Mouse (Mus musculus): Measurements from ENCODE around the gene Clip3. TPM values are rescaled to one million over a fixed set of nuclear protein-coding genes. Genes with fewer than 3 reads are reported as not detected.
A peak's percentile ranks its signal among the peaks of the same experiment; 100 is the strongest.

The Clip3 gene
- polyA plus RNA-seq, 1 experiment from 2014 or later: 20.2 TPM

GRCm38 (mm10) chr7:30295103-30295502 is 3.6 kb downstream of the Clip3 start:
- H3K9me3 ChIP-seq (replicated peaks): no peaks in the 10 kb centered on the region
- no peaks in the 10 kb centered on the region for H3K27me3 ChIP-seq (replicated peaks)
- peaks cover 13% of the 10 kb centered on the region; the same call in 1 of the 2 replicates for H3K4me1 ChIP-seq (replicated peaks)
- no peak for ATAC-seq (ENCODE audit: insufficient number of reproducible peaks, low FRiP score)
- H3K9ac ChIP-seq: no peak overlapping the region
- no peak overlapping the region for H3K4me2 ChIP-seq
- peaks cover 25% of the 10 kb centered on the region for H3K36me3 ChIP-seq
- 36% methylated on average over 10 of the region's 10 CpGs for WGBS
- H3K4me3 ChIP-seq: no peak overlapping the region
- H3K27ac ChIP-seq (ENCODE audit: poor library complexity, severe bottlenecking): no peak overlapping the region

- H3K9me3 ChIP-seq (replicated peaks): no peaks in the 10 kb centered on the region
- no peak overlapping the region for H3K27ac ChIP-seq (ENCODE audit: poor library complexity, severe bottlenecking)
- no peak overlapping the region for H3K4me2 ChIP-seq
- no peak overlapping the region for H3K4me3 ChIP-seq
- no peaks in the 10 kb centered on the region for H3K27me3 ChIP-seq (replicated peaks)
- WGBS: 82% methylated on average over 15 of the region's 15 CpGs
- ATAC-seq (ENCODE audit: insufficient number of reproducible peaks, low FRiP score): no peak
- 0 out of 2 replicates have a peak, but pooled peaks cover 8% of the 10 kb centered on the region for H3K4me1 ChIP-seq (replicated peaks)
- no peak overlapping the region for H3K9ac ChIP-seq
- H3K36me3 ChIP-seq: peaks cover 27% of the 10 kb centered on the region
Observed at GRCm38 (mm10) chr7:30296816-30297215, 5.3 kb downstream of the Clip3 start.

- WGBS: 73% methylated on average over 16 of the region's 16 CpGs
- no peak overlapping the region for H3K4me2 ChIP-seq
- H3K9ac ChIP-seq: no peak overlapping the region
- no peak for ATAC-seq (ENCODE audit: insufficient number of reproducible peaks, low FRiP score)
- H3K36me3 ChIP-seq: peaks cover 31% of the 10 kb centered on the region
- no peaks in the 10 kb centered on the region for H3K9me3 ChIP-seq (replicated peaks)
- no peak overlapping the region for H3K4me3 ChIP-seq
- H3K27me3 ChIP-seq (replicated peaks): no peaks in the 10 kb centered on the region
- no peak overlapping the region for H3K27ac ChIP-seq (ENCODE audit: poor library complexity, severe bottlenecking)
- H3K4me1 ChIP-seq (replicated peaks): 0 out of 2 replicates have a peak, but pooled peaks cover 5% of the 10 kb centered on the region
Observed at GRCm38 (mm10) chr7:30297266-30297665, 5.7 kb downstream of the Clip3 start.

- no peaks in the 10 kb centered on the region for H3K27me3 ChIP-seq (replicated peaks)
- H3K4me3 ChIP-seq: no peak overlapping the region
- no peak for ATAC-seq (ENCODE audit: insufficient number of reproducible peaks, low FRiP score)
- no peak overlapping the region for H3K4me2 ChIP-seq
- H3K27ac ChIP-seq (ENCODE audit: poor library complexity, severe bottlenecking): no peak overlapping the region
- no peak overlapping the region for H3K9ac ChIP-seq
- peaks cover 38% of the 10 kb centered on the region for H3K36me3 ChIP-seq
- whole genome bisulfite sequencing: 42% methylated on average over 3 of the region's 3 CpGs
- no peaks in the 10 kb centered on the region for H3K9me3 ChIP-seq (replicated peaks)
- no peaks in the 10 kb centered on the region for H3K4me1 ChIP-seq (replicated peaks)
Observed at GRCm38 (mm10) chr7:30300914-30301313, 9.4 kb downstream of the Clip3 start.

- 95% methylated on average over 16 of the region's 16 CpGs for WGBS
- H3K27ac ChIP-seq (ENCODE audit: poor library complexity, severe bottlenecking): no peak overlapping the region
- H3K4me1 ChIP-seq (replicated peaks): peaks cover 16% of the 10 kb centered on the region
- H3K36me3 ChIP-seq: peaks cover 24% of the 10 kb centered on the region
- no peak for ATAC-seq (ENCODE audit: insufficient number of reproducible peaks, low FRiP score)
- H3K9ac ChIP-seq: no peak overlapping the region
- H3K9me3 ChIP-seq (replicated peaks): no peaks in the 10 kb centered on the region
- H3K4me3 ChIP-seq: no peak overlapping the region
- H3K4me2 ChIP-seq: no peak overlapping the region
- no peaks in the 10 kb centered on the region for H3K27me3 ChIP-seq (replicated peaks)
Observed at GRCm38 (mm10) chr7:30306083-30306779, 14.7 kb downstream of the Clip3 start.

- Histone ChIP-seq H3K9me3 (replicated peaks) (no peaks in the 10 kb centered on the region), H3K4me3 (peak within 1 kb of the TSS; percentile 74), H3K27ac (ENCODE audit: poor library complexity, severe bottlenecking) (peak within 1 kb of the TSS; percentile 81), H3K9ac (peak within 1 kb of the TSS; percentile 77), H3K4me2 (peak within 1 kb of the TSS; percentile 94), H3K36me3 (peaks cover 34% of the 10 kb centered on the region), H3K4me1 (replicated peaks) (peaks cover 16% of the 10 kb centered on the region), H3K27me3 (replicated peaks) (no peaks in the 10 kb centered on the region)
- peak; percentile 99 for ATAC-seq (ENCODE audit: insufficient number of reproducible peaks, low FRiP score)
- WGBS: 4% methylated on average over 27 of the region's 27 CpGs
Observed at GRCm38 (mm10) chr7:30308076-30309005, 16.8 kb downstream of the Clip3 start, which contains the start of gene Alkbh6. Alkbh6 (plus strand) TSS chr7:30308717.

- 54% methylated on average over 15 of the region's 15 CpGs for WGBS
- ATAC-seq (ENCODE audit: insufficient number of reproducible peaks, low FRiP score): no peak
- H3K4me1 ChIP-seq (replicated peaks): peaks cover 19% of the 10 kb centered on the region
- H3K36me3 ChIP-seq: peaks cover 31% of the 10 kb centered on the region
- peak overlapping the region; percentile 74 for H3K4me3 ChIP-seq
- peak overlapping the region; percentile 94 for H3K4me2 ChIP-seq
- H3K27ac ChIP-seq (ENCODE audit: poor library complexity, severe bottlenecking): no peak overlapping the region
- H3K9ac ChIP-seq: peak overlapping the region; percentile 77
- no peaks in the 10 kb centered on the region for H3K9me3 ChIP-seq (replicated peaks)
- 0 out of 2 replicates have a peak, but pooled peaks cover 3% of the 10 kb centered on the region for H3K27me3 ChIP-seq (replicated peaks)
Observed at GRCm38 (mm10) chr7:30309395-30310129, 18.0 kb downstream of the Clip3 start.

- no peak overlapping the region for H3K4me3 ChIP-seq
- H3K27ac ChIP-seq (ENCODE audit: poor library complexity, severe bottlenecking): no peak overlapping the region
- H3K4me2 ChIP-seq: no peak overlapping the region
- peaks cover 31% of the 10 kb centered on the region for H3K36me3 ChIP-seq
- peaks cover 25% of the 10 kb centered on the region for H3K4me1 ChIP-seq (replicated peaks)
- 83% methylated on average over 12 of the region's 12 CpGs for WGBS
- H3K27me3 ChIP-seq (replicated peaks): 0 out of 2 replicates have a peak, but pooled peaks cover 3% of the 10 kb centered on the region
- H3K9ac ChIP-seq: no peak overlapping the region
- H3K9me3 ChIP-seq (replicated peaks): no peaks in the 10 kb centered on the region
- ATAC-seq (ENCODE audit: insufficient number of reproducible peaks, low FRiP score): no peak
Observed at GRCm38 (mm10) chr7:30310136-30310535, 18.6 kb downstream of the Clip3 start.

GRCm38 (mm10) chr7:30313666-30314320 is 22.3 kb downstream of the Clip3 start:
- no peak for ATAC-seq (ENCODE audit: insufficient number of reproducible peaks, low FRiP score)
- H3K27me3 ChIP-seq (replicated peaks): 0 out of 2 replicates have a peak, but pooled peaks cover 3% of the 10 kb centered on the region
- H3K9ac ChIP-seq: no peak overlapping the region
- peaks cover 24% of the 10 kb centered on the region for H3K4me1 ChIP-seq (replicated peaks)
- H3K4me2 ChIP-seq: no peak overlapping the region
- no peak overlapping the region for H3K4me3 ChIP-seq
- 48% methylated on average over 27 of the region's 27 CpGs for WGBS
- peaks cover 28% of the 10 kb centered on the region for H3K36me3 ChIP-seq
- H3K27ac ChIP-seq (ENCODE audit: poor library complexity, severe bottlenecking): no peak overlapping the region
- no peaks in the 10 kb centered on the region for H3K9me3 ChIP-seq (replicated peaks)

GRCm38 (mm10) chr7:30314721-30315155 is 23.2 kb downstream of the Clip3 start, which contains the start of gene Syne4:
Syne4 (plus strand) TSS chr7:30314807.
- Histone ChIP-seq H3K9ac (peak within 1 kb of the TSS; percentile 53), H3K4me2 (peak within 1 kb of the TSS; percentile 68), H3K9me3 (replicated peaks) (no peaks in the 10 kb centered on the region), H3K4me1 (replicated peaks) (peaks cover 16% of the 10 kb centered on the region), H3K4me3 (peak within 1 kb of the TSS; percentile 40), H3K27me3 (replicated peaks) (0 out of 2 replicates have a peak, but pooled peaks cover 3% of the 10 kb centered on the region), H3K36me3 (peaks cover 28% of the 10 kb centered on the region), H3K27ac (ENCODE audit: poor library complexity, severe bottlenecking) (no peak within 1 kb of the TSS)
- WGBS: 2% methylated on average over 9 of the region's 9 CpGs
- ATAC-seq (ENCODE audit: insufficient number of reproducible peaks, low FRiP score): no peak; the same call in 1 of the 2 replicates

Data from heart, embryonic 12.5 days (tissue).